Mouse (Mus musculus): Measurements from ENCODE around the gene Cgnl1. TPM values are rescaled to one million over a fixed set of nuclear protein-coding genes. Genes with fewer than 3 reads are reported as not detected.

Gene Cgnl1
- polyA plus RNA-seq, 1 experiment, result 2.8 TPM

- WGBS, result 76% methylated on average over 1 of the region's 1 CpGs
- H3K27me3 ChIP-seq (ENCODE audit: control insufficient read depth, insufficient read depth, low read length), result no peaks in the 10 kb centered on the region
- no peaks in the 10 kb centered on the region for H3K4me1 ChIP-seq (replicated peaks; ENCODE audit: control insufficient read depth, insufficient read depth, low read length)
- DNase-seq, result no peak
- H3K4me3 ChIP-seq (ENCODE audit: control insufficient read depth, insufficient read depth, low read length), result no peak overlapping the region
- TF ChIP-seq CTCF (IDR thresholded peaks at IDR 0.05; ENCODE audit: borderline replicate concordance, control insufficient read depth, extremely low read depth, insufficient read depth, low read length, poor library complexity) (no peak), POLR2A (IDR thresholded peaks at IDR 0.05; ENCODE audit: control insufficient read depth, extremely low read depth, insufficient read depth, low read length, poor library complexity) (no peak)
- no peak overlapping the region for H3K27ac ChIP-seq (ENCODE audit: control insufficient read depth, insufficient read depth, low read length)
- no peaks in the 10 kb centered on the region for H3K36me3 ChIP-seq (ENCODE audit: control insufficient read depth, insufficient read depth, low read length)
These were observed 8.1 kb downstream of the Cgnl1 start for GRCm38 (mm10) chr9:71763273-71763672.

GRCm38 (mm10) chr9:71761663-71762062 lies 9.7 kb downstream of the Cgnl1 start:
- H3K36me3 ChIP-seq (ENCODE audit: control insufficient read depth, insufficient read depth, low read length), result no peaks in the 10 kb centered on the region
- WGBS, result 91% methylated on average over 4 of the region's 4 CpGs
- H3K4me1 ChIP-seq (replicated peaks; ENCODE audit: control insufficient read depth, insufficient read depth, low read length), result no peaks in the 10 kb centered on the region
- TF ChIP-seq CTCF (IDR thresholded peaks at IDR 0.05; ENCODE audit: borderline replicate concordance, control insufficient read depth, extremely low read depth, insufficient read depth, low read length, poor library complexity), result no peak
- TF ChIP-seq POLR2A (IDR thresholded peaks at IDR 0.05; ENCODE audit: control insufficient read depth, extremely low read depth, insufficient read depth, low read length, poor library complexity), result no peak
- no peak for DNase-seq
- H3K27me3 ChIP-seq (ENCODE audit: control insufficient read depth, insufficient read depth, low read length), result no peaks in the 10 kb centered on the region
- H3K4me3 ChIP-seq (ENCODE audit: control insufficient read depth, insufficient read depth, low read length), result no peak overlapping the region
- no peak overlapping the region for H3K27ac ChIP-seq (ENCODE audit: control insufficient read depth, insufficient read depth, low read length)

GRCm38 (mm10) chr9:71760518-71761141 lies 10.8 kb downstream of the Cgnl1 start:
- Histone ChIP-seq H3K27ac (ENCODE audit: control insufficient read depth, insufficient read depth, low read length) (no peak overlapping the region), H3K36me3 (ENCODE audit: control insufficient read depth, insufficient read depth, low read length) (no peaks in the 10 kb centered on the region), H3K4me1 (replicated peaks; ENCODE audit: control insufficient read depth, insufficient read depth, low read length) (no peaks in the 10 kb centered on the region), H3K4me3 (ENCODE audit: control insufficient read depth, insufficient read depth, low read length) (no peak overlapping the region), H3K27me3 (ENCODE audit: control insufficient read depth, insufficient read depth, low read length) (no peaks in the 10 kb centered on the region)
- no peak for DNase-seq
- TF ChIP-seq CTCF (IDR thresholded peaks at IDR 0.05; ENCODE audit: borderline replicate concordance, control insufficient read depth, extremely low read depth, insufficient read depth, low read length, poor library complexity) (no peak), POLR2A (IDR thresholded peaks at IDR 0.05; ENCODE audit: control insufficient read depth, extremely low read depth, insufficient read depth, low read length, poor library complexity) (no peak)
- 89% methylated on average over 14 of the region's 14 CpGs for WGBS

DNA sequence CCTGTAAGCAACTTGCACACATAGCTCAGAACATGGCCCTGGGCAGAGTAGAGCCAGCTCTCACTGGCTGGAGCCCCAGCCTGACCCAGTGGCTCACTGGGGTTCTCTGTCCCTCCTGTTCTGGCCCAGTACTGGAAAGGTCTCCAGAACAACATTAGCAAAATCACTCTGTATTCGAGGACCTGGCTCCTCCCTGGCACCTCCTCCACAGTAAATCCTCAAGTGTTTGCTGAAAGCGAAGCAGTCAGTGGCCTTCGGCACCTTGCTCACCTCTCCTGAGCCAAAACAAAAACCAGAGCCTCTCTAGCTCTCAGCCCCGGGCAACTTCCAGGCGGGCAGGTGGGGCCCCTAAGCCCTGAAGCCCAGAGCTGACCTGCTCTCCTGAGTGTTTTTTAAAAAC lies 11.5 kb downstream of the Cgnl1 start:
- Histone ChIP-seq H3K36me3 (ENCODE audit: control insufficient read depth, insufficient read depth, low read length) (no peaks in the 10 kb centered on the region), H3K27ac (ENCODE audit: control insufficient read depth, insufficient read depth, low read length) (no peak overlapping the region), H3K4me1 (replicated peaks; ENCODE audit: control insufficient read depth, insufficient read depth, low read length) (no peaks in the 10 kb centered on the region), H3K4me3 (ENCODE audit: control insufficient read depth, insufficient read depth, low read length) (no peak overlapping the region), H3K27me3 (ENCODE audit: control insufficient read depth, insufficient read depth, low read length) (no peaks in the 10 kb centered on the region)
- DNase-seq, result no peak
- 86% methylated on average over 5 of the region's 5 CpGs for WGBS
- TF ChIP-seq POLR2A (IDR thresholded peaks at IDR 0.05; ENCODE audit: control insufficient read depth, extremely low read depth, insufficient read depth, low read length, poor library complexity) (no peak), CTCF (IDR thresholded peaks at IDR 0.05; ENCODE audit: borderline replicate concordance, control insufficient read depth, extremely low read depth, insufficient read depth, low read length, poor library complexity) (no peak)

DNA sequence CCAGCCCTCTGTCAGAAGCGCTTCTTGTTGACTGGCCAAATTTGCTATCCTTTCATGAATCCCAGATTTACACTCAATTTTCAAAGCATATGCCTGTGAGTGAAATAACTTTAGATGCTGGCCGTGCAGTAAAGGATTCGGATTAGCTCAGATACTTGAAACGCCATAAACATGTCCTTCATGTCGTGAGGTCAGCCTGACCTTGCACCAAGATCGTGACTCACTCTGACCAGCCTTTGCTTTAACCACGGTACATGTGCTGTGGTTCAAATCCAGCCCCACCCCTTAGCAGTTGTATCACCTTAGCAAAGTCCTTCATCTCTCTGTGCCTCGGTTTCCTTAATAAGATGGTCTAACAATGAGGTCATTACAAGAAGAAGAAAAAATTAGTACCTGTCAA lies 14.0 kb downstream of the Cgnl1 start:
- no peaks in the 10 kb centered on the region for H3K27me3 ChIP-seq (ENCODE audit: control insufficient read depth, insufficient read depth, low read length)
- no peak overlapping the region for H3K27ac ChIP-seq (ENCODE audit: control insufficient read depth, insufficient read depth, low read length)
- H3K4me1 ChIP-seq (replicated peaks; ENCODE audit: control insufficient read depth, insufficient read depth, low read length), result no peaks in the 10 kb centered on the region
- H3K4me3 ChIP-seq (ENCODE audit: control insufficient read depth, insufficient read depth, low read length), result no peak overlapping the region
- TF ChIP-seq POLR2A (IDR thresholded peaks at IDR 0.05; ENCODE audit: control insufficient read depth, extremely low read depth, insufficient read depth, low read length, poor library complexity) (no peak), CTCF (IDR thresholded peaks at IDR 0.05; ENCODE audit: borderline replicate concordance, control insufficient read depth, extremely low read depth, insufficient read depth, low read length, poor library complexity) (no peak)
- no peaks in the 10 kb centered on the region for H3K36me3 ChIP-seq (ENCODE audit: control insufficient read depth, insufficient read depth, low read length)
- no peak for DNase-seq
- WGBS, result 87% methylated on average over 8 of the region's 8 CpGs

DNA sequence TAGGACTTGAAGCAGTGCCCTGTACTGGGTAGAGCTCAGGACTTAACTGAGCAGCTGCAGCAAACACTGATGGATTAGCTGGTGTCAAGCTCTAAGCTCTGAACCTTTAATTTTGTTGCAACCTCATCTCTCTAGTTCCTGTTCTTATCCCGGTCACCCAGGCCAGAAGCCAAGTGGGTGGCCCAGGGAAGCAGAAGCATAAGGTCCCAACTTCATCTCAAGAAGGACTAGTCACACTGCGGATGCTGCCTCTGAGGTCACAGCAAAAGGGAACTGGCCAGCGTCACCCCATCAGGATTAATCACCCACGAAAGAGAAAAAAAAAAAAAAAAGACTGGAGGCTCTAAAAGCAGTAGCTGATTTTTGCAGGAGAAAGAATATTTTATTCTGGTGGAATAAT lies 14.5 kb downstream of the Cgnl1 start:
- H3K27ac ChIP-seq (ENCODE audit: control insufficient read depth, insufficient read depth, low read length), result no peak overlapping the region
- 23% methylated on average over 4 of the region's 4 CpGs for WGBS
- no peaks in the 10 kb centered on the region for H3K4me1 ChIP-seq (replicated peaks; ENCODE audit: control insufficient read depth, insufficient read depth, low read length)
- H3K4me3 ChIP-seq (ENCODE audit: control insufficient read depth, insufficient read depth, low read length), result no peak overlapping the region
- H3K36me3 ChIP-seq (ENCODE audit: control insufficient read depth, insufficient read depth, low read length), result no peaks in the 10 kb centered on the region
- no peaks in the 10 kb centered on the region for H3K27me3 ChIP-seq (ENCODE audit: control insufficient read depth, insufficient read depth, low read length)
- TF ChIP-seq POLR2A (IDR thresholded peaks at IDR 0.05; ENCODE audit: control insufficient read depth, extremely low read depth, insufficient read depth, low read length, poor library complexity) (no peak), CTCF (IDR thresholded peaks at IDR 0.05; ENCODE audit: borderline replicate concordance, control insufficient read depth, extremely low read depth, insufficient read depth, low read length, poor library complexity) (no peak)
- no peak for DNase-seq

DNA sequence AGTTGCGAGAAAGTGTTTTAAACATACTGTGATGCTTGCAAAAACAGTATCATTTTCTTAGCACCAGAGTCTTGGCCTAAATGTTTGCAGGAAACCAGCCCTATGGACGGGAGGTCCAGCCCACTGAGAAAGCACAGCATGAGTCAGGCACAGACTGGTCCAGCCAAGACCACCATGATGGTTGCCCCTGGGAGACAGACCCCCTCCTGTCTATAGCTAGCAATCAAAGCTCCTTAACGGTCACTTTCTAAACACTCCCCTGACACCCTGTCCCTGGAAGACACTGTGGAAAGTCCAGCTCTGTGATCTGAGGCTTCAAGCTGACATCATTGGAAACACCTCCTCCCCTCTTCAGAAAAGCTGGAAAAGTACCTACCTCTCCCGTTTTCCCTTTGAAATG lies 17.4 kb downstream of the Cgnl1 start:
- Histone ChIP-seq H3K27ac (ENCODE audit: control insufficient read depth, insufficient read depth, low read length) (no peak overlapping the region), H3K36me3 (ENCODE audit: control insufficient read depth, insufficient read depth, low read length) (no peaks in the 10 kb centered on the region), H3K4me3 (ENCODE audit: control insufficient read depth, insufficient read depth, low read length) (no peak overlapping the region), H3K4me1 (replicated peaks; ENCODE audit: control insufficient read depth, insufficient read depth, low read length) (no peaks in the 10 kb centered on the region), H3K27me3 (ENCODE audit: control insufficient read depth, insufficient read depth, low read length) (no peaks in the 10 kb centered on the region)
- WGBS, result 90% methylated on average over 4 of the region's 4 CpGs
- DNase-seq, result no peak
- TF ChIP-seq POLR2A (IDR thresholded peaks at IDR 0.05; ENCODE audit: control insufficient read depth, extremely low read depth, insufficient read depth, low read length, poor library complexity) (no peak), CTCF (IDR thresholded peaks at IDR 0.05; ENCODE audit: borderline replicate concordance, control insufficient read depth, extremely low read depth, insufficient read depth, low read length, poor library complexity) (no peak)

All from thymus, adult 2 months (tissue).